Comparison of ENCODE assay signal across 21 mouse cellular contexts in the genomic region with DNA sequence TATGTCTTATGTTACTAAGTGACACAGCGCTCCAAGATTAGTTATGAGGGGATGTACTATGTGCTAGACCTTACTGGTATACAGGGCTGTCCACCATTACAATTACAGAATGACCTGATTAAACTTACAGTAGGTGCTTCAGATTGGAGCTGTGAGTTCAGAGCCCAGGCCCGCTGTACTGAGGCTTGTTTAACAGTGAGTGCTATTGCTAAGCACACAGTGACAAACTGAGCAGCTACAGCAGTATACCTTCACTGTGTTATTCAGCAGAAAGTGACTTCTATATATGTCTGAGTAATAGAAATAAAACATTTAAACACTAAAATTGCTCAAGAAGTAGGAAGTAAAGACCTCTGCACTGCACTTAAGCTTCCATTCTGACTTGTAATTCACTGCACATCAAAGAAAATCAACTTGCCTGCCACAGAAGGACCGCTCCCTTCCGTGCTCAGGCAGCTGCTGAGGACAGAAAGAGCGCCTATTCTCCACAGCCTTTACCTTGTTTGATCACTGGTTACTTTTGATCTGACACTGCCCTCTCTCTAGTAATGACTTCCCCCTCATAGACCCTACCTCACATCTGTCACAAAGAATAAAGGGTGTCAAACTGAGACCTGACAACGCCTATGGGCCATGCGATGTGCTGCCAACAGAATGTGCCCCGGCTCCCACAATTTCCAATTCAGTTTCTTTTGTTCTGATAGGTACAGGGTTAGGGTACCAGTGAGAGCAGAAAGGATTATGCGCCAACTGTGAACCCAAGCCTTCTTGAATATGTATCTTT. TPM values are rescaled to one million over a fixed set of nuclear protein-coding genes. Genes with fewer than 3 reads are reported as not detected.
A peak's percentile ranks its signal among the peaks of the same experiment; 100 is the strongest.
DNase-seq lines count a peak whose midpoint lies in the region; ATAC-seq lines count a peak whose summit lies in the region.
"Had no signal": no experiment of that assay in that cellular context is flagged by ENCODE, and none has a peak within 500 bp of the region (broad histone marks: within the 10 kb centered on the region; RNA-seq: fewer than 3 reads in every experiment).

No protein-coding gene starts in this region.

- no peak overlapping the region for H3K4me3 ChIP-seq in forebrain, embryonic 14.5 days (ENCODE audit: low read depth, low read length)
- H3K4me3 ChIP-seq in forebrain, embryonic 11.5 days (ENCODE audit: low read depth, low read length), result no peak overlapping the region
- H3K4me3 ChIP-seq in neural tube, embryonic 15.5 days (replicated peaks), result no peak overlapping the region
- H3K4me3 ChIP-seq in midbrain, embryonic 14.5 days (replicated peaks; ENCODE audit: low read depth, low read length), result no peak overlapping the region
- H3K4me3 ChIP-seq: embryonic facial prominence, embryonic 13.5 days; erythroblast, embryonic 14.5 days; heart, embryonic 10.5 days; hindbrain, embryonic 15.5 days; myocyte had no signal

- no peak overlapping the region for H3K9ac ChIP-seq in forebrain, embryonic 14.5 days (ENCODE audit: low read length)
- H3K9ac ChIP-seq in forebrain, embryonic 11.5 days (ENCODE audit: low read length), result no peak overlapping the region
- H3K9ac ChIP-seq in neural tube, embryonic 15.5 days (replicated peaks), result no peak overlapping the region
- no peak overlapping the region for H3K9ac ChIP-seq in midbrain, embryonic 14.5 days (replicated peaks; ENCODE audit: low read length)
- H3K9ac ChIP-seq: embryonic facial prominence, embryonic 13.5 days; hindbrain, embryonic 15.5 days had no signal

- ATAC-seq in forebrain, embryonic 14.5 days, result peak; percentile 70
- no peak for ATAC-seq in forebrain, embryonic 11.5 days (replicated peaks; ENCODE audit: low FRiP score)
- no peak for ATAC-seq in neural tube, embryonic 15.5 days (ENCODE audit: low FRiP score)
- ATAC-seq in midbrain, embryonic 14.5 days (ENCODE audit: low FRiP score, low TSS enrichment), result peak; percentile 95
- ATAC-seq: intestine, embryonic 16.5 days had no signal

- H3K9me3 ChIP-seq in forebrain, embryonic 14.5 days (replicated peaks; ENCODE audit: control insufficient read depth, low read length), result no peaks in the 10 kb centered on the region
- H3K9me3 ChIP-seq in forebrain, embryonic 11.5 days (ENCODE audit: control insufficient read depth, low read length), result no peaks in the 10 kb centered on the region
- H3K9me3 ChIP-seq in neural tube, embryonic 15.5 days (replicated peaks), result no peaks in the 10 kb centered on the region
- no peaks in the 10 kb centered on the region for H3K9me3 ChIP-seq in midbrain, embryonic 14.5 days (ENCODE audit: control insufficient read depth, low read length)
- H3K9me3 ChIP-seq: embryonic facial prominence, embryonic 13.5 days; heart, embryonic 10.5 days; hindbrain, embryonic 15.5 days had no signal

- no peak overlapping the region for H3K4me2 ChIP-seq in forebrain, embryonic 14.5 days (ENCODE audit: low read length)
- no peak overlapping the region for H3K4me2 ChIP-seq in forebrain, embryonic 11.5 days (ENCODE audit: low read depth, low read length, severe bottlenecking)
- H3K4me2 ChIP-seq in neural tube, embryonic 15.5 days, result no peak overlapping the region
- H3K4me2 ChIP-seq in midbrain, embryonic 14.5 days (ENCODE audit: low read length), result 0 out of 2 replicates have a peak overlapping the region, but pooled peaks have one; percentile 11
- H3K4me2 ChIP-seq: embryonic facial prominence, embryonic 13.5 days; hindbrain, embryonic 15.5 days had no signal

- no peak overlapping the region for H3K27ac ChIP-seq in forebrain, embryonic 14.5 days (ENCODE audit: low read depth, low read length)
- H3K27ac ChIP-seq in forebrain, embryonic 11.5 days (ENCODE audit: low read depth, low read length), result no peak overlapping the region
- no peak overlapping the region for H3K27ac ChIP-seq in neural tube, embryonic 15.5 days (replicated peaks)
- H3K27ac ChIP-seq in midbrain, embryonic 14.5 days (replicated peaks; ENCODE audit: low read depth, low read length), result peak overlapping the region; percentile 72
- H3K27ac ChIP-seq: embryonic facial prominence, embryonic 13.5 days; heart, embryonic 10.5 days; hindbrain, embryonic 15.5 days had no signal

- H3K4me1 ChIP-seq in forebrain, embryonic 14.5 days (ENCODE audit: control insufficient read depth, insufficient read depth, low read length), result peaks cover 9% of the 10 kb centered on the region; the same call in 1 of the 2 replicates
- H3K4me1 ChIP-seq in forebrain, embryonic 11.5 days (replicated peaks; ENCODE audit: control insufficient read depth, insufficient read depth, low read length), result no peaks in the 10 kb centered on the region
- H3K4me1 ChIP-seq in neural tube, embryonic 15.5 days, result no peaks in the 10 kb centered on the region
- peaks cover 14% of the 10 kb centered on the region for H3K4me1 ChIP-seq in midbrain, embryonic 14.5 days (ENCODE audit: control insufficient read depth, insufficient read depth, low read length)
- H3K4me1 ChIP-seq: hindbrain, embryonic 15.5 days had no signal

- H3K36me3 ChIP-seq in forebrain, embryonic 14.5 days (ENCODE audit: control insufficient read depth, insufficient read depth, low read length), result no peaks in the 10 kb centered on the region
- no peaks in the 10 kb centered on the region for H3K36me3 ChIP-seq in forebrain, embryonic 11.5 days (ENCODE audit: control insufficient read depth, insufficient read depth, low read length)
- no peaks in the 10 kb centered on the region for H3K36me3 ChIP-seq in neural tube, embryonic 15.5 days
- no peaks in the 10 kb centered on the region for H3K36me3 ChIP-seq in midbrain, embryonic 14.5 days (ENCODE audit: control insufficient read depth, insufficient read depth, low read length)
- H3K36me3 ChIP-seq: hindbrain, embryonic 15.5 days had no signal

- 35% methylated on average over 9 of the region's 9 CpGs for WGBS in forebrain, embryonic 14.5 days
- 52% methylated on average over 9 of the region's 9 CpGs for WGBS in forebrain, embryonic 11.5 days
- 46% methylated on average over 9 of the region's 9 CpGs for WGBS in neural tube, embryonic 15.5 days
- 17% methylated on average over 9 of the region's 9 CpGs for WGBS in midbrain, embryonic 14.5 days

- intact Hi-C loops in gastrocnemius, postnatal 36 days (cut with DNase I), result no loop called here
- intact Hi-C loops in heart, postnatal 36 days (cut with DNase I), result no loop called here

- H3K27me3 ChIP-seq in forebrain, embryonic 14.5 days (replicated peaks; ENCODE audit: control insufficient read depth, insufficient read depth, low read length), result no peaks in the 10 kb centered on the region
- no peaks in the 10 kb centered on the region for H3K27me3 ChIP-seq in forebrain, embryonic 11.5 days (ENCODE audit: control insufficient read depth, insufficient read depth, low read length)
- no peaks in the 10 kb centered on the region for H3K27me3 ChIP-seq in neural tube, embryonic 15.5 days (replicated peaks)
- H3K27me3 ChIP-seq in midbrain, embryonic 14.5 days (ENCODE audit: control insufficient read depth, insufficient read depth, low read length), result no peaks in the 10 kb centered on the region
- H3K27me3 ChIP-seq: embryonic facial prominence, embryonic 13.5 days; hindbrain, embryonic 15.5 days had no signal

- peak; percentile 31 for DNase-seq in forebrain, embryonic 14.5 days (ENCODE audit: low spot score)
- DNase-seq in forebrain, embryonic 11.5 days (ENCODE audit: low spot score), result no peak
- DNase-seq in neural tube, embryonic 10.5 days (ENCODE audit: extremely low spot score, low spot score), result peak; percentile 11
- peak; percentile 70 for DNase-seq in midbrain, embryonic 14.5 days
- no peak for DNase-seq in gastrocnemius, postnatal 36 days
- DNase-seq in heart, postnatal 36 days, result no peak
- DNase-seq: adrenal gland, postnatal 25 days; cerebellum, adult 11 months; cerebellum, adult 9-11 months; kidney, adult 9 months; kidney, postnatal 14 days; lung, postnatal 4 days; right cerebral cortex, postnatal 25 days; spleen, adult 18-20 months had no signal

RNA-seq across cellular contexts. Expression of gene Fbxl17, which starts 39.9 kb away (rescaled TPM):
- 8.9 and 9.1 TPM in 2 replicates for polyA plus RNA-seq in forebrain, embryonic 14.5 days (2014; fragmentation: Nextera tagmentation; extraction: Ambion mirVana)
- polyA plus RNA-seq in forebrain, embryonic 11.5 days (2014; fragmentation: Nextera tagmentation; extraction: Ambion mirVana), result 5.8 and 6.9 TPM in 2 replicates
- 9.2 and 12.1 TPM in 2 replicates for polyA plus RNA-seq in neural tube, embryonic 15.5 days (2015; fragmentation: Nextera tagmentation; extraction: Ambion mirVana)
- 41.4 and 53.5 TPM in 2 replicates for polyA plus RNA-seq in midbrain, embryonic 14.5 days (2014; fragmentation: Nextera tagmentation; extraction: Ambion mirVana)
- total RNA-seq in gastrocnemius, postnatal 36 days (2021), result 10 to 100 TPM; 39.8 to 43.7 TPM
- 10 to 100 TPM; 22.8 to 27.0 TPM for total RNA-seq in heart, postnatal 36 days (2021)

Comparison
In these comparisons a context has a peak if more than half of its experiments do, and no peak if none do; other contexts are left out.
1. ATAC-seq: peak in forebrain, embryonic 14.5 days (single experiment) and midbrain, embryonic 14.5 days (single experiment); none in forebrain, embryonic 11.5 days (single experiment) and neural tube, embryonic 15.5 days (single experiment).
2. DNase-seq: peak in forebrain, embryonic 14.5 days (single experiment), neural tube, embryonic 10.5 days (single experiment) and midbrain, embryonic 14.5 days (single experiment); none in forebrain, embryonic 11.5 days (single experiment), gastrocnemius, postnatal 36 days (0 of 2) and heart, postnatal 36 days (0 of 2).